Mouse (Mus musculus): ENCODE results near the gene Sost.

The Sost gene

DNA sequence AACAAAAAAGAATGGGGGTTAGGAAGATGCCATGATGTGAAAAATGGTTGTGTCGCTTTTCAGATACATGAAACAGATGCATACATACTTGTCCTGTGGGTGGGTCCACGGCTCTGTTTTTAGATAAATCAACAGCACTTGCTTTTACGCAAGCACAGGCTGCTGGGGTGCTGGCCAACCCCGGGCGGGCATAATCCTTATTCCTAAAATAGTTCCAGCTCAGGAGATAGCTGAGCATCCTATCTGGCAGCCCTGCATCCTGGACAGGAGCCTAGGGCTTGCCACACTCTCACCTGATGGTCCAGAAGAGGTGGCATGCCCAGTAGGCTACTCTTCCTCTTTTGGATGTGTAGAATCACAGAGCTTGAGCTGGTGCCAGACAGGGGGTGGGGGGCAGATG lies 16.8 kb downstream of the Sost start:
- DNase-seq (ENCODE audit: low spot score in 2 of 2): no peak

- no peak for DNase-seq (ENCODE audit: low spot score in 2 of 2)
These were observed 20.3 kb downstream of the Sost start for GRCm38 (mm10) chr11:101946525-101946924.

GRCm38 (mm10) chr11:101943055-101943454 lies 23.8 kb downstream of the Sost start:
- DNase-seq (ENCODE audit: low spot score in 2 of 2): no peak

- DNase-seq (ENCODE audit: low spot score in 2 of 2): no peak
These were observed 29.7 kb downstream of the Sost start for GRCm38 (mm10) chr11:101937108-101937507.

DNA sequence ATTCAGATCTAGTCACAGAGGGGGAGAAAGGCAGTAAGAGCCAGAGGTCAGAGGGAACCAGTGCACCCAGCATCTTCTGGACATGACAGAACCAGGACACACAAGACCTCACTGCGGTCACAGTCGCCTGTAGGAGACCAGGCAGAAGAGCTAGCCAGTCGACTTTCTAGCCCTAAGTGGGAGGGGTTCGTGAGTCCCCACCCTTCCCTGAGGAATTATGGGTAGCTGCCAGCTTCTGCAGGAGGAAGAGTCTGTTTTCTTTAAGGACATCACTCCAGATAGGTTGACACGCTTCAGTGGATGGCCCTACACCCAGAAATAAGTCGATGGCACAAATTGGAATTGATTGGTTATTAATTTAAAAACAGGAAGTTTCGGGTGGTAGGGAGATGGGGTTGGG lies 30.4 kb downstream of the Sost start:
- no peak for DNase-seq (ENCODE audit: low spot score in 2 of 2)

DNA sequence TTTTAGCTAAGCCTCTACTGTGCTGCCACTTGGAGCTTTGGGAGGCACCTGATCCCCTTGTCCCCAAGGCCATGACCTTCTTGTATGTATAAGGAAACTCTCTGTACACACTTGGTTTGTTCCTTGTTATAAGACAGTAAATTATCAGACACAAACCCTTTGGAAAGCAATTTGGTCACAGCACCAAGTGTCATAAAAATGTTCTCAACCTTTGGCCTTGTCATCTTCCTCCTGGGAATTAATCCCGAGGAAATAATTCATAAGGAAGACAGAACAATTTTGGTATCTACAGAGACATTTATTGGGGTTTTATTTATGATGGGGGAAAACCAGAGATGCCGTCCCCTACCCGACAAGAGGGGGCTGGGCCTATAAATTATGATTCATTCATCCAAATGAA lies 31.1 kb downstream of the Sost start:
- no peak for DNase-seq (ENCODE audit: low spot score in 2 of 2)

DNA sequence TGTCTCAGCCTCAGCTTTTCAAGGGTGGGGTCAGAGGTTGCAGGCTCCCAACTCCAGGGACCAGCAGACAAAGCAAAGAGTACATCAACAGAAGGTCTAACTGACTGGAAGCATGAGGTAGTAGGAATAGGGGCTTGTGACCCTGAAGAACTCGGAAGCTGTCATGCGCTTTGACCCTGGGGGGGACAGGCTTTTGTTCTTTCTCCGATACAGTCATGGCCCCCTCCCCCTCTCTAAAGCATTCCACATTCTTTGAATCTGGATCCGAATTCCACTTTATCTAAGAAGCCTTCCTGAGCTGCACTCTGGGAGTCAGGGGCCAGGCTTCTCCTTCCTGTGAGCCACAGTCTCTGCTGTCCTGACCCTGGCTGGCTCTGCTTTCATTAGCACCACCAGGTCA lies 34.8 kb downstream of the Sost start:
- no peak for DNase-seq (ENCODE audit: low spot score in 2 of 2)

- DNase-seq (ENCODE audit: low spot score in 2 of 2): no peak
These were observed 38.6 kb downstream of the Sost start for GRCm38 (mm10) chr11:101928030-101928762.

DNA sequence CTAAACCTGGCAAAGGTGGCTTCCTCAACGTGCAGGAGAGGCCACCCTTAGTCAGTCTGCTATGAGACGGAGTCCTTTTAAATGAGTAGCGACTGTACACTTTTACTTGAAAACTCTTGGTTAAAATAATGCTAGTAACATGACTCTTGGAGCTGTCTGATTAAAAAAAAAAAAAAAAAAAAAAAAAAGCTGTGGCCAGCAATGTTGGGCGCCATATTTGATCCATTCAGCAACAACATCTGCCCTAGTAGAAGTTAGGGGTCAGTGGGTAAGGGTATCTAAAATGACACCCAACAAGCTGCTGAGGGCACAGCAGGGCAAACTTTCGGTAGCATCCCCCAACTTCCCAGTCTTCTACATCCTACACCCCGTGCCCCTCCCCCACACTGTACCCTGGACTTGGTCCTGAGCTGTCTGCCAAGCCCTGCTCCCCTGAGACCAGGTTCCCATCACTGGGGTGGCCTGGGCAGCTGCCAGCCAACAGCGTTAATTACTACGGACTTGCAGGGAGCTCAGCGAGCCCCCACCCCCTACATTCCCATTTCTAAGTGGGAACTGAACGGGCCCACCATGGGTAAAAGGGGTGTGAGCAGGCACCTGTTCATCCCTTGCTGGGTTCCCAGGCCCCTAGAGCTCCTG lies 39.7 kb downstream of the Sost start:
- DNase-seq (ENCODE audit: low spot score in 2 of 2): no peak

GRCm38 (mm10) chr11:101925636-101926035 lies 41.2 kb downstream of the Sost start:
- no peak for DNase-seq (ENCODE audit: low spot score in 2 of 2)

DNA sequence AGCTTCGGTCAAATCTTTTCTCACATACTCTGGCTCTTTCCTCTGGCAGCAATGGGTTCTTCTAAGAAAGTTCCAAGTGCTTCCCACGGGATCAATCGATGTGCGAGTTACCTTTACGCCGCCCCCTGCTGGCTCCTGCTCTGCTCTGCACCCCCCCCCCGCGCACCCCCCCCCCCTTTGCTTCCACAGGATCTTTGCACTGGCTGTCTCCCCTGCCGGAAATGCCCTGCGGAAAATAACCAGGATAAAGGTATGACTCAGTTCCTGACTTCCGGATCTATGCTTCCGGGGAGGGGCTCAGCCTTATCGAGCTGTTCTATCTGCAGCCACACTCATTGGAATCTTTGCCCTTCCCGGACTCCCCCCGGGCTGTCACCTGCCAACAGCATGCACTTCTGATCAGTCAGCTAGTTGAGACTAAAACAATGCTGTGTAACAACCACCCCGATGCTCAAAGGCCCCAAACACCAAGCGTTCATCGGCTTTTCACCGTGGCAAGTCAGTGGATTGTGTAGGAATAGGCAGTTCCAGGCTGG lies 42.3 kb downstream of the Sost start:
- no peak for DNase-seq (ENCODE audit: low spot score in 2 of 2)

DNA sequence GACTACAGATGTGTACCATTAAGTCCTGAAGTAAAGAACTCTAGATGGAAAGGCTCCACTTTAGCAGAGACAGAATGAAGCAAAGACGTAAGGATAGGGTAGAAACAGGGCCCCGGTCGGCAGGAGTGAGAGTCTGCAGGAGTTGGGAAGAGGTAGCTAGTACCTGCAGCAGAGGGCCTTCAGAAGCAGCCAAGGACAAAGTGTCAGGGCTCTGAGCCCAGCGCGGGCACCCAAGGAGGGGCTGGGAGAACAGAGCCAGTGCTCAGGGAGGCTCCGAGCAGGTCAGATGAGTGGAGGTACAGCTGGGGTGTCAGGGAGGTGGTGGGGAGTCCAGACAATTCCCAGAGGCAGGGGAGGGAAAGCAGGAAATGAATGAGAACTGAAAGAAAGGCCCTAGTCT lies 42.8 kb downstream of the Sost start:
- DNase-seq (ENCODE audit: low spot score in 2 of 2): no peak

- DNase-seq (ENCODE audit: low spot score in 2 of 2): peak in 1 of 2 experiments; percentile 15
These were observed 45.4 kb downstream of the Sost start for GRCm38 (mm10) chr11:101921361-101921952.

- peak; percentile 86 to 91 for DNase-seq (ENCODE audit: low spot score in 2 of 2)
These were observed 47.2 kb downstream of the Sost start for GRCm38 (mm10) chr11:101919660-101920059.

GRCm38 (mm10) chr11:101918609-101919008 lies 48.2 kb downstream of the Sost start:
- no peak for DNase-seq (ENCODE audit: low spot score in 2 of 2)

DNA sequence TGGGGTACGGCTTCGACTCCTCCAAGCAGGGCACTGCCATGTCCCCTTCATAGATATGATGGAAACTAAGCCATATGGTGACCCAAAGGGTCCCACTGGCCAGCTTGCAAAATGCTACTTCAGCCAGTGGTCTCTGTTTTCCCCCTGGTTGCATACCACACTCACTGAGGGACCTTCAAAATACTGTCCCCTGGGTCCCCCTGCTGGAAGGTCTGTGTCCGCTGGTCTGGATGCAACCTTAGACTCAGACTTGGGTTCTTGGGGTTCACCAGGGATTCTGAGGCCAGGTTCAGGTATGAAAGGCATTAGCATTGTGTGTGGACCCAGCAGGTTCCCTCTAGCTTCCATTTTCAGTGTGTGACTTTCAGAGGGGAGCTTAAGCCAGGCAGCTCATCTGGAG lies 50.0 kb downstream of the Sost start:
- DNase-seq (ENCODE audit: low spot score in 2 of 2): no peak

DNA sequence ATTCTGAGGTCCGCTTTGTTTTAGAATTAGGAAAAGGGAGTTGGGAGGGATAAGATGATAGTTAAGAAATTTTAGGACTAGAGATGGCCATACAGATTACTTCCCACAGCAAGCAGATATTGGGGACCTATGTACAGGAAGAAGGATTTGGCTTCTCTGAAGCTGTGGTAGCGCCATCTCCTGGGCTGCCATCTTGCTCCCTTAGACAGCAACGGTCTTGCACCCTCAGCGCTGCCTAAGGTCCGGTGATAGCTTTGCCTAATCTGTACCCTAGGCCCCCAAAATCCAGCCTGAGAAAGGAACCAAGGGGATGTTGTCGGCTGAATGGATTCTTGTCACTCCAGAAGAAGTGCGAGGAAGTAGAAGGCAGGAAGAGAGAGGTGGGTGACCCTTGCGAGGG lies 53.2 kb downstream of the Sost start:
- DNase-seq (ENCODE audit: low spot score in 2 of 2): no peak
